Mouse (Mus musculus): Measurements from ENCODE around the gene Dydc1. TPM values are rescaled to one million over a fixed set of nuclear protein-coding genes. Genes with fewer than 3 reads are reported as not detected.

Gene Dydc1
- polyA plus RNA-seq, 1 experiment from 2014 or later = not detected

DNA sequence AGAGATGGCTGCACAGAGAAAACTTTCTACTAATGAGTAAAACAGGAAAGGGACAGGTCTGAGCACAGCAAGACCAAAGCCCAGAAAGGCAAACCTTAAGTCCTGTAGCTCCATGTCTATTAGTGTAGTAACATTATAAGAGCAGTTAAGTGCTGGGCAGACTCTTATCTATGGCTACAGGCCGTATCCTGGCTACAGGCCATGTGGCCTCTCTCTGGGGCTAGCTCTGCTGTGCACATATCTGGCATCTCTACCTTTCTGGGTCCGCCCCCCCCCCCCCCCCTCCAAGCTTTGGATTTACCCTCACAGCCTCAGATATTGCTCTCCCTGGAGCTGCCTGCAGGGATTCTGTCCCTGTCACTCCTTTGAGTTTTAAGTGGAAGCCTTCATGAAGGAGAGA, 7.5 kb upstream of the Dydc1 start:
- H3K36me3 ChIP-seq (ENCODE audit: insufficient read depth, low read length) = no peaks in the 10 kb centered on the region
- no peak overlapping the region for H3K4me3 ChIP-seq (replicated peaks; ENCODE audit: low read depth, low read length)
- no peak overlapping the region for H3K4me2 ChIP-seq (ENCODE audit: low read length)
- DNase-seq (ENCODE audit: low spot score) (no peak), ATAC-seq (replicated peaks; ENCODE audit: low FRiP score, low read depth) (0 out of 2 replicates have a peak, but pooled peaks have one; percentile 25)
- TF ChIP-seq CTCF (IDR thresholded peaks at IDR 0.05; ENCODE audit: low read depth) = no peak
- no peaks in the 10 kb centered on the region for H3K4me1 ChIP-seq (replicated peaks; ENCODE audit: insufficient read depth, low read length)
- H3K27me3 ChIP-seq (ENCODE audit: insufficient read depth, low read length) = no peaks in the 10 kb centered on the region
- no peaks in the 10 kb centered on the region for H3K9me3 ChIP-seq (replicated peaks; ENCODE audit: low read length)
- H3K27ac ChIP-seq = no peak overlapping the region
- 48% methylated on average over 2 of the region's 2 CpGs for WGBS
- H3K9ac ChIP-seq (ENCODE audit: low read depth, low read length) = no peak overlapping the region

DNA sequence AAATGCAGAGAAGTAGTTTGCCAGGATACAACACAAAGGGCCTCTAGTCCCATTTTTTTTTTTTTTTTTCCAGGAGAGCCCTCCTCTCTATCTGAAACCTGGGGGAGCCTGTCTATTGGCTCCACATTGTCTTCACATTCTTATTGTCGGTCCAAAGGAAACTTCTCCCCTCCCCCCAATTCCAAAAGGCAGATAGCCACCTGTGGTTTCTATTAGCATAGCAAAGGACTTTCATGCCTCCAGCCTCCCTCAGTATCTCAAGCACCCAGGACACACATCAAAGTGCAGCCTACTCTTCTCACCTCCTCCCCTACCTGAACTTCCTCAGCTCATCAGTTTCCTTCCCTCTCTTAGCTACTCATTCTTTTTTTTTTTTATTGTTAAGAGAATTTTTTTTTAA, 6.3 kb upstream of the Dydc1 start:
- H3K9ac ChIP-seq (ENCODE audit: low read depth, low read length) = no peak overlapping the region
- DNase-seq (ENCODE audit: low spot score) (no peak), ATAC-seq (replicated peaks; ENCODE audit: low FRiP score, low read depth) (no peak)
- H3K9me3 ChIP-seq (replicated peaks; ENCODE audit: low read length) = no peaks in the 10 kb centered on the region
- H3K4me3 ChIP-seq (replicated peaks; ENCODE audit: low read depth, low read length) = no peak overlapping the region
- 15% methylated on average over 1 of the region's 1 CpGs for WGBS
- TF ChIP-seq CTCF (IDR thresholded peaks at IDR 0.05; ENCODE audit: low read depth) = no peak
- H3K4me2 ChIP-seq (ENCODE audit: low read length) = no peak overlapping the region
- H3K27ac ChIP-seq = no peak overlapping the region
- no peaks in the 10 kb centered on the region for H3K36me3 ChIP-seq (ENCODE audit: insufficient read depth, low read length)
- H3K27me3 ChIP-seq (ENCODE audit: insufficient read depth, low read length) = no peaks in the 10 kb centered on the region
- H3K4me1 ChIP-seq (replicated peaks; ENCODE audit: insufficient read depth, low read length) = no peaks in the 10 kb centered on the region

- Histone ChIP-seq H3K9ac (ENCODE audit: low read depth, low read length) (no peak within 1 kb of the TSS), H3K9me3 (replicated peaks; ENCODE audit: low read length) (no peaks in the 10 kb centered on the region), H3K27ac (no peak within 1 kb of the TSS), H3K36me3 (ENCODE audit: insufficient read depth, low read length) (no peaks in the 10 kb centered on the region), H3K4me1 (replicated peaks; ENCODE audit: insufficient read depth, low read length) (no peaks in the 10 kb centered on the region), H3K4me3 (replicated peaks; ENCODE audit: low read depth, low read length) (no peak within 1 kb of the TSS), H3K4me2 (ENCODE audit: low read length) (no peak within 1 kb of the TSS), H3K27me3 (ENCODE audit: insufficient read depth, low read length) (no peaks in the 10 kb centered on the region)
- ATAC-seq (replicated peaks; ENCODE audit: low FRiP score, low read depth) = no peak
- no peak for TF ChIP-seq CTCF (IDR thresholded peaks at IDR 0.05; ENCODE audit: low read depth)
- no peak for DNase-seq (ENCODE audit: low spot score)
Observed at GRCm38 (mm10) chr14:41069108-41069507, 3.6 kb upstream of the Dydc1 start, which contains the start of gene Dydc2. TSS of gene Dydc2 (minus strand) at chr14:41069208.

GRCm38 (mm10) chr14:41070343-41070742, 2.4 kb upstream of the Dydc1 start:
- Histone ChIP-seq H3K4me3 (replicated peaks; ENCODE audit: low read depth, low read length) (no peak overlapping the region), H3K4me2 (ENCODE audit: low read length) (no peak overlapping the region)

DNA sequence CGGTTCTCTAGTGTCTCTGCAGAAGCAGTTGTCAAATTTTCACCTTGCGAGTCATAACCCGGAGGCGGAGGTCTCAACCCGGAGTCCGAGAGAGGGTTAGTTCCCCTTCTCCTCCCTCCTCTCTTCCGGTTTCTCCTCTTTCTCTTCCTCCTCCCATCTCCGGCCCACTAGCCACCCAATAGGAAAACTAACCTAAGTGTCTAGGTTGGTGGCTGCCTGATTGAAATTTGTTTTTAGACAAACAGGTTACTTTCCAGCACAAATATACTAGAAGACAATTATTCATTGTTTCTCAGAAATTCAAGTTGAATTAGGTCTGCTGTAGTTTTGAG, 199 bp downstream of the Dydc1 start:
- no peaks in the 10 kb centered on the region for H3K9me3 ChIP-seq (replicated peaks; ENCODE audit: low read length)
- no peaks in the 10 kb centered on the region for H3K36me3 ChIP-seq (ENCODE audit: insufficient read depth, low read length)
- H3K4me2 ChIP-seq (ENCODE audit: low read length) = peak overlapping the region; percentile 60
- TF ChIP-seq CTCF (IDR thresholded peaks at IDR 0.05; ENCODE audit: low read depth) = no peak
- no peaks in the 10 kb centered on the region for H3K4me1 ChIP-seq (replicated peaks; ENCODE audit: insufficient read depth, low read length)
- H3K4me3 ChIP-seq (replicated peaks; ENCODE audit: low read depth, low read length) = peak overlapping the region; percentile 37
- no peak overlapping the region for H3K9ac ChIP-seq (ENCODE audit: low read depth, low read length)
- under 1% methylated on average over 8 of the region's 8 CpGs for WGBS
- H3K27me3 ChIP-seq (ENCODE audit: insufficient read depth, low read length) = no peaks in the 10 kb centered on the region
- H3K27ac ChIP-seq = no peak overlapping the region
- DNase-seq (ENCODE audit: low spot score) (no peak), ATAC-seq (replicated peaks; ENCODE audit: low FRiP score, low read depth) (no peak)

More at GRCm38 (mm10) chr14:41070343-41070742, 2.4 kb upstream of the Dydc1 start:
- 76% methylated on average over 3 of the region's 3 CpGs for WGBS
- H3K9me3 ChIP-seq (replicated peaks; ENCODE audit: low read length) = no peaks in the 10 kb centered on the region
- no peaks in the 10 kb centered on the region for H3K36me3 ChIP-seq (ENCODE audit: insufficient read depth, low read length)
- no peak for ATAC-seq (replicated peaks; ENCODE audit: low FRiP score, low read depth)
- no peak for DNase-seq (ENCODE audit: low spot score)
- H3K27me3 ChIP-seq (ENCODE audit: insufficient read depth, low read length) = no peaks in the 10 kb centered on the region
- H3K4me1 ChIP-seq (replicated peaks; ENCODE audit: insufficient read depth, low read length) = no peaks in the 10 kb centered on the region
- no peak overlapping the region for H3K27ac ChIP-seq
- TF ChIP-seq CTCF (IDR thresholded peaks at IDR 0.05; ENCODE audit: low read depth) = no peak
- H3K9ac ChIP-seq (ENCODE audit: low read depth, low read length) = no peak overlapping the region

- H3K27ac ChIP-seq = no peak overlapping the region
- H3K9ac ChIP-seq (ENCODE audit: low read depth, low read length) = no peak overlapping the region
- no peak for DNase-seq (ENCODE audit: low spot score)
- H3K4me1 ChIP-seq (replicated peaks; ENCODE audit: insufficient read depth, low read length) = no peaks in the 10 kb centered on the region
- 72% methylated on average over 2 of the region's 2 CpGs for WGBS
- no peak overlapping the region for H3K4me2 ChIP-seq (ENCODE audit: low read length)
- no peaks in the 10 kb centered on the region for H3K36me3 ChIP-seq (ENCODE audit: insufficient read depth, low read length)
- H3K4me3 ChIP-seq (replicated peaks; ENCODE audit: low read depth, low read length) = no peak overlapping the region
- no peak for TF ChIP-seq CTCF (IDR thresholded peaks at IDR 0.05; ENCODE audit: low read depth)
- H3K27me3 ChIP-seq (ENCODE audit: insufficient read depth, low read length) = no peaks in the 10 kb centered on the region
- ATAC-seq (replicated peaks; ENCODE audit: low FRiP score, low read depth) = no peak
- no peaks in the 10 kb centered on the region for H3K9me3 ChIP-seq (replicated peaks; ENCODE audit: low read length)
Observed at GRCm38 (mm10) chr14:41082408-41082807, 9.7 kb downstream of the Dydc1 start.

GRCm38 (mm10) chr14:41087509-41087908, 14.8 kb downstream of the Dydc1 start:
- peak; percentile 53 for TF ChIP-seq CTCF (IDR thresholded peaks at IDR 0.05; ENCODE audit: low read depth)
- H3K4me2 ChIP-seq (ENCODE audit: low read length) = no peak overlapping the region
- H3K9me3 ChIP-seq (replicated peaks; ENCODE audit: low read length) = no peaks in the 10 kb centered on the region
- no peaks in the 10 kb centered on the region for H3K27me3 ChIP-seq (ENCODE audit: insufficient read depth, low read length)
- H3K4me1 ChIP-seq (replicated peaks; ENCODE audit: insufficient read depth, low read length) = no peaks in the 10 kb centered on the region
- 82% methylated on average over 1 of the region's 1 CpGs for WGBS
- DNase-seq (ENCODE audit: low spot score) (no peak), ATAC-seq (replicated peaks; ENCODE audit: low FRiP score, low read depth) (no peak)
- no peak overlapping the region for H3K9ac ChIP-seq (ENCODE audit: low read depth, low read length)
- H3K27ac ChIP-seq = no peak overlapping the region
- H3K4me3 ChIP-seq (replicated peaks; ENCODE audit: low read depth, low read length) = no peak overlapping the region
- H3K36me3 ChIP-seq (ENCODE audit: insufficient read depth, low read length) = no peaks in the 10 kb centered on the region
